Mouse (Mus musculus): ENCODE data around the gene Card6. TPM values are rescaled to one million over a fixed set of nuclear protein-coding genes. Genes with fewer than 3 reads are reported as not detected.

The Card6 gene
- polyA plus RNA-seq, 1 experiment from 2014 or later: 2.0 TPM

DNA sequence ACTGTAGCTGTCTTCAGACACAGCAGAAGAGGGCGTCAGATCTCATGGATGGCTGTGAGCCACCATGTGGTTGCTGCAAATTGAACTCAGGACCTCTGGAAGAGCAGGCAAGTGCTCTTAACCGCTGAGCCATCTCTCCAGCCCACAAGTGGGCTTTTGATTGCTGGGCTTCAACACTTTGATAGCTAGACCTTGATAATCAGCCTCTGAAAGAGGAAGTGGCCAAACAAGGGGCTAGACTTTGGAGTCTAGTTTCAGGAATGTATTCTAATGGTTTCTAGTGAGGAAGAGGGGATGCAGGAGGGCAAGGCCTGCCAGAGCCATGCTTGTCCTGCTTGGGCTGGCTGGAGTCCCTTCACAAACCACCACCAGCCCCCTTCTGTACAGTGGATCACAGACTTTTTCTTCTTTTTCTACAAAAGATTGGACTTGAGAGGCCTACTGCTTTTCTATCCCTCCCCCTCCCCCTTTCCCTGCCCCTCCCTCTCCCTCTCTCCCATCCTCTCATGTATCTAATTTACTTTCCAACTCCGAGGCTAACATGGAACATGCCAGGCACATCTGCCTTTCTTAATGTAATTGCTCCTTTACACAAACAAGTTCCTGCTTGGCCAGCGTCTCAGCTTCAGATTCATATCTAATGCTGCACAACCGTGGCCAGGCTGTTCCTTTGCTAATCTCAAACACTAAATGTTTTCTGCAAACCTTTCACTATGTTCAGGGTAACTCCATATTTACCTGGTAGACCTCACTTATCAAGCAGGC is 20.0 kb upstream of the Card6 start:
- H3K36me3 ChIP-seq: peaks cover 15% of the 10 kb centered on the region
- no peak overlapping the region for H3K9ac ChIP-seq
- ATAC-seq (ENCODE audit: extremely low read depth, insufficient number of reproducible peaks, low FRiP score, low TSS enrichment): no peak
- H3K4me3 ChIP-seq: no peak overlapping the region
- H3K27me3 ChIP-seq (replicated peaks): no peaks in the 10 kb centered on the region
- no peak overlapping the region for H3K27ac ChIP-seq (replicated peaks)
- 50% methylated on average over 5 of the region's 5 CpGs for WGBS
- H3K4me2 ChIP-seq: no peak overlapping the region
- no peaks in the 10 kb centered on the region for H3K9me3 ChIP-seq
- no peaks in the 10 kb centered on the region; the same call in 1 of the 2 replicates for H3K4me1 ChIP-seq

DNA sequence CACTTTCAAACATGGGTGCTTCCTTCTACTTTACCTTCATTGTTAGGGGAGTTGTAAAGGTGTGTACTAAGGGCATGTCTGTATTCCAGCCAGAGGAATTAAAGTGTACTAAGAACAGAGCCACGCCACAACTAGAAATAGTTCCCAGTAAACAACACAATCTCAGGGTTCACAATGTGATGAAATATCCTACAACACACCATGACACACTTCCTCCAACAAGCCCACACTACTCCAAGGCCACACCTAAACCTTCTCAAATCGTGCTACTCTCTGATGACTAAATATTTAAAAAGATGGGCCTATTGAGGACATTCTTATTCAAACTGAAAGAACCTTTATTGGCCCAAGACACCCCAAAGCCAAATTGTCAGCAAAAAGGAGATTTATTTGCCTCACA is 19.1 kb upstream of the Card6 start:
- H3K9me3 ChIP-seq: no peaks in the 10 kb centered on the region
- 82% methylated on average over 2 of the region's 2 CpGs for WGBS
- no peak overlapping the region for H3K4me2 ChIP-seq

DNA sequence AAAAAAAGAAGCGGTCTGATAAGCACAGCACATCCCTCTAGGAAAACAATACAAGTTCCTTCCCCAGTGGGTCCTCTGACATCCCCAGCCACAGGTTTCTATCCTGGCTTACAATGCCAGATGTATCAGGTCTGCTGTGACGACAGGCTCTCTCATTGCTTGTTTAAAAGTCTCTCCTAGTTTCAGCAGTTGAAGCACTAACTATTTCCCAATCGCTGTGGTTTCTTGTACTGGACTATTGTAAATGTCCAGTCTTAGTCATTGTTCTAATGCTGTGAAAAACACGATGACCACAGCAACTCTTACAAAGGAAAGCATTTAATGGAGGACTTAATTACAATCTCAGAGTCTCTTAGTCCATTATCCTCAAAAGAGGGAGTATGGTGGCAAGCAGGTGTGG is 18.1 kb upstream of the Card6 start:
- H3K4me3 ChIP-seq: no peak overlapping the region
- no peaks in the 10 kb centered on the region for H3K27me3 ChIP-seq (replicated peaks)
- WGBS: 75% methylated on average over 4 of the region's 4 CpGs
- ATAC-seq (ENCODE audit: extremely low read depth, insufficient number of reproducible peaks, low FRiP score, low TSS enrichment): no peak
- H3K4me1 ChIP-seq: no peaks in the 10 kb centered on the region; the same call in 1 of the 2 replicates
- H3K36me3 ChIP-seq: peaks cover 34% of the 10 kb centered on the region
- no peaks in the 10 kb centered on the region for H3K9me3 ChIP-seq
- H3K9ac ChIP-seq: no peak overlapping the region
- no peak overlapping the region for H3K27ac ChIP-seq (replicated peaks)
- no peak overlapping the region for H3K4me2 ChIP-seq

More for the DNA sequence above, 19.1 kb upstream of the Card6 start:
- H3K36me3 ChIP-seq: peaks cover 24% of the 10 kb centered on the region
- no peak for ATAC-seq (ENCODE audit: extremely low read depth, insufficient number of reproducible peaks, low FRiP score, low TSS enrichment)
- H3K4me1 ChIP-seq: no peaks in the 10 kb centered on the region; the same call in 1 of the 2 replicates
- H3K9ac ChIP-seq: no peak overlapping the region
- no peak overlapping the region for H3K4me3 ChIP-seq
- no peaks in the 10 kb centered on the region for H3K27me3 ChIP-seq (replicated peaks)
- no peak overlapping the region for H3K27ac ChIP-seq (replicated peaks)

DNA sequence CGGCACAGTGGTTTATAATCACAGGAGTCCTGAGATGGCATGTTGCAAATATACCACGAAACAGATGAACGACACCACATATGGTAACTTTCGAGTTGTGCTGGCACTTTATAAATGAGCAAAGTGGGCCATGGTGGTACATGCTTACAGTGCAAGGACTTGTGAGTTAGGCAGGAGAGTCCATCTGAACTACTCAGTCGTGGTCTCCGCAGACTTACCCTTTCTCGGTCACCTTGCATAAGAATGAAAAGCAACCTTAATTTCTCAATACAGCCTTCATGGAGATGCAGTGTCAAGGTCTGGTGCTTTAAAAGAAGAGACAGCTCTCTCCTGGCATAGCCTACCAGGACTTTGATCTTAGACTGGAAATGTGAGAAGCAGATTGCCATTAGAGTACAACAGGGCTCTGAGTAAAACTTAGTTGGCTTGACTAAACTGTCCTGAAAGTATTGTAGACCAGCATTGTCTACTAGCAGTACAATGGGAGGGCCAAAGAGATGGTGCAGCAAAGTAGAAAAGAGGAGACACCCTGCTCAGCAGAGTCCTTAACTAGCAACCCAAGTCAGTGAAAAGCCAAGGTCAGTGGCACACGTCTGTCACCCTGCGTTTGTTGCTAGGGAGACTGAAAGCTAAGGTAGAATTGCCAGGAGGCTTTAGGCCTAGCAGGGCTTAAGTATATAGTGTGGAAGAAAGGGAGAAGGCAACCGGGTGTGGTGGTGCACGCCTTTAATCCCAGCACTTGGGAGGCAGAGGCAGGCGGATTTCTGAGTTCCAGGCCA is 13.4 kb upstream of the Card6 start:
- WGBS: 83% methylated on average over 12 of the region's 12 CpGs
- no peak overlapping the region for H3K9ac ChIP-seq
- no peak overlapping the region for H3K4me3 ChIP-seq
- H3K4me1 ChIP-seq: peaks cover 27% of the 10 kb centered on the region
- no peak overlapping the region for H3K27ac ChIP-seq (replicated peaks)
- H3K9me3 ChIP-seq: no peaks in the 10 kb centered on the region
- peaks cover 77% of the 10 kb centered on the region for H3K36me3 ChIP-seq
- no peaks in the 10 kb centered on the region for H3K27me3 ChIP-seq (replicated peaks)
- ATAC-seq (ENCODE audit: extremely low read depth, insufficient number of reproducible peaks, low FRiP score, low TSS enrichment): no peak
- no peak overlapping the region for H3K4me2 ChIP-seq

DNA sequence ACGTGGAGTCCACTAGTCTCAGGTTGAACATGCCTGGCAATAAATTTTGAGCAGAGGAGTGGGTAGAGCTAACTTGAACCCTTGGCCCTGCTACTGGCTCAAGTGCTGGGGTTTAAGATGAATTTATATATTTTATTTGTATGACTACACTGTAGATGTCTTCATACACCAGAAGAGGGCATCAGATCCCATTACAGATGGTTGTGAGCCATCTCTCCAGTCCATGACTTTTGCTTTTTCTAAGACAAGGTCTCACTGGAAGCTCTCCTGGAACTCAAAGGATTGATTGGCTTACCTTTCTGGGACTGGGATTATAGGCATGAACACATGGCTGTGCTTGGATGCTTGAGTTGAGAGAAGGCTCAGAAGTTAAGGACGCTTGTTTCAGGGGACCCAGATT is 11.4 kb upstream of the Card6 start:
- Histone ChIP-seq H3K27me3 (replicated peaks) (no peaks in the 10 kb centered on the region), H3K36me3 (peaks cover 71% of the 10 kb centered on the region), H3K27ac (replicated peaks) (no peak overlapping the region), H3K9ac (no peak overlapping the region), H3K4me1 (peaks cover 36% of the 10 kb centered on the region), H3K4me2 (no peak overlapping the region), H3K4me3 (no peak overlapping the region), H3K9me3 (no peaks in the 10 kb centered on the region)
- 94% methylated on average over 2 of the region's 2 CpGs for WGBS
- no peak for ATAC-seq (ENCODE audit: extremely low read depth, insufficient number of reproducible peaks, low FRiP score, low TSS enrichment)

DNA sequence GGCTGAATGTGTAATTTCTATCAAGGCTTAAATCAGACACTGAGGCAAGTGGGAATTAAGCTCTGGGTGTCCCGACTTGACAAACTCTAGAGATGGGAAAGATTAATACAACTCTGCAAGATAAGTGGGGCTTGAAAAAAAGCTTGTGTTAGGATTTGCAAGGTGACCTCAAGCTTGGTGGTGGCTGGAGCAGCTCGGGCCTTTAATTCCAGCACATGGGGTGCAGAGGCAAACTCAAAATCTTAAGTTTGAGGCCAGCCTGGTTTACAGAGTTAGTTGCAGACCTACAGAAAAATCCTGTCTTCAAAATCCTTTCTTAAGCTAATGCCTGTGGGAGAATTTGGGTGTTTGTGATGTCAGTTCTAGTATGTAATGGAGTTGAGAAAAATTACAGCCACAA is 10.9 kb upstream of the Card6 start:
- H3K27ac ChIP-seq (replicated peaks): no peak overlapping the region
- H3K9ac ChIP-seq: no peak overlapping the region
- no peak overlapping the region for H3K4me3 ChIP-seq
- H3K4me2 ChIP-seq: no peak overlapping the region
- H3K9me3 ChIP-seq: no peaks in the 10 kb centered on the region
- ATAC-seq (ENCODE audit: extremely low read depth, insufficient number of reproducible peaks, low FRiP score, low TSS enrichment): no peak
- H3K27me3 ChIP-seq (replicated peaks): no peaks in the 10 kb centered on the region
- peaks cover 40% of the 10 kb centered on the region for H3K4me1 ChIP-seq
- H3K36me3 ChIP-seq: peaks cover 66% of the 10 kb centered on the region
- WGBS: 80% methylated on average over 2 of the region's 2 CpGs

DNA sequence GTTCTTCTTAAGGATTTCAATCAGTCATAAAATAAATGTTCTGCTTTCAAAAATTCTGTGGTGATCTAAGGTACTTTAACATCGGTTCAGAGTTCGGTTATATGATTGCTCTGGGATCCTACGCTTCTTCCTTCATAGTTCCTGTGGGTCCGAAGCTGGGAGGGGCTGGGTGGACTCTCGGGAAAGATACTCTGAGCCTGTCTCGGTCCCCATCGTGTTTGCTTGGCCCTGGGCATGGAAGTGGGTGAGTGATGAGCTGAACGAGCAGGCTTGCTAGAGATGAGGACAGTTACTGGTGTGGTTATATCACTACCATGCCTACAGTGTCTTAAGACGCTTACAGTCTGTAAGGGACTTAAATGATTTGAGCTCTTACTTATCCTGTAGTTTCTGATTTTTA is 10.3 kb upstream of the Card6 start:
- ATAC-seq (ENCODE audit: extremely low read depth, insufficient number of reproducible peaks, low FRiP score, low TSS enrichment): no peak
- Histone ChIP-seq H3K9me3 (no peaks in the 10 kb centered on the region), H3K9ac (no peak overlapping the region), H3K36me3 (peaks cover 64% of the 10 kb centered on the region), H3K27ac (replicated peaks) (no peak overlapping the region), H3K4me1 (peaks cover 40% of the 10 kb centered on the region), H3K4me3 (no peak overlapping the region), H3K4me2 (peak overlapping the region; percentile 81), H3K27me3 (replicated peaks) (no peaks in the 10 kb centered on the region)
- WGBS: 81% methylated on average over 9 of the region's 9 CpGs

DNA sequence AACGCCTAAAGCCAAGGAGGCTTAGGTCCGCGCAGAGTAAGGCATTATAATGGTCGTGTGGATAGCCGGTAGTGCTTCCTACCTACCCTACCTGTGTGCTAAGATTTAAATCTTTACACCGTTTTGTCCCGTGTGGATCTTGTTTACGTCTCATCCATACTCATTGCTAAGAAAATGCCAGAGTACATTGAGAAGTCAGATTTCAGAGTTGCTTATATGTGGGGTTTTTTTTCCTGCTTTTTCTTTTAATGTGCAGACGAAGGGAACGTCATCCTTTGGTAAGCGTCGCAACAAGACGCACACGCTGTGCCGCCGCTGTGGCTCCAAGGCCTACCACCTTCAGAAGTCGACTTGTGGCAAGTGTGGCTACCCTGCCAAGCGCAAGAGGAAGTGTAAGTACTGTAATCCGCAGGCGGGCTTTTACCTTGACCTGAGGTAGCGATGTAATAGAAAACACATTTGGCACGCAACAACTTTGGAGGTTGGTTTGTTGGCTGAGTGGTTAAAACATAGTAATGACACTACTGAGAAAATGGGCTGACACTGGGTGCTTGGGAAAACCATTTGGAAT is 8.8 kb upstream of the Card6 start:
- Histone ChIP-seq H3K4me2 (peak overlapping the region; percentile 81), H3K27me3 (replicated peaks) (no peaks in the 10 kb centered on the region), H3K4me1 (peaks cover 40% of the 10 kb centered on the region), H3K9ac (peak overlapping the region; percentile 94), H3K36me3 (peaks cover 49% of the 10 kb centered on the region), H3K27ac (replicated peaks) (peak overlapping the region; percentile 90), H3K9me3 (no peaks in the 10 kb centered on the region), H3K4me3 (peak overlapping the region; percentile 75)
- 1% methylated on average over 22 of the region's 22 CpGs for WGBS
- no peak for ATAC-seq (ENCODE audit: extremely low read depth, insufficient number of reproducible peaks, low FRiP score, low TSS enrichment)

DNA sequence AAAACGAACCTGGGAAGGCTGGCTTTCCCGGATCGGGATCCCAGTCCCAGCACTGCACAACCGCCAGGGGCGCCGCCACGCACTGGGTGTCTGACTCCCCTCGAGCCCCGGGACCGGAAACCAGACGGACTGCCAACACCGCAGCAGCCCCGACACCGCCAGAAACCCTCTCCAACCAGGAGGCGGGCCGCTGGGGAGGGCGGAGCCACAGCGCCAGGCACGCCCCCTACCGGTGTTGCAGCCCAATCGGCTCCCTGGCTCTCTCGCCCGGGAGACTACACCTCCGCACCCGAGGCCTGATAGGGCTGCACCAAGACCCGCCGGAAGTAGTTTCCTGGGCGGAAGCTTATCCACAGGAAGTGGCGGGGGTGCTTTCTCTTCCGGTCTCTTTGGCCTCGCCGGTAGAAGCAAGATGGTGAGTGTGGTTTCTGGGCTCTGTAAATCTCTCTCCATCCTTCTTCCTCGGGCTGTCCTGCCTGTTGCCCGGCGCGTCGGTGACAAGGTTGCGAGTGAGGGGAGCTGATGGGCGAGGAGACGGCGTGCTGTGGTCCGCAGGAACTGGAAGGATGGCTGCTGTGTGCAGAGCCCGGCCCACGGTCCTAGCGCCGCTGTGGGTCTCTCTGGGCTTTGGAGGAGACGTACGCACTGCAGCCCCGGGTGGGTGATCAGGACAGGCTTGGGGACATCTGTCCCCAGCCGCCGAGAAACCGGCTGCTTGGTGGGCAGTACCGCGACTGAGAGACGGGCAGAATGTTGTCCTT is 8.1 kb upstream of the Card6 start, which contains the start of gene Rpl37:
Gene Rpl37 (plus strand): TSS at position 376 of the 761 bp plus-strand sequence.
- peaks cover 42% of the 10 kb centered on the region for H3K36me3 ChIP-seq
- H3K27ac ChIP-seq (replicated peaks): peak within 1 kb of the TSS; percentile 90
- H3K4me1 ChIP-seq: peaks cover 40% of the 10 kb centered on the region
- H3K9me3 ChIP-seq: no peaks in the 10 kb centered on the region
- ATAC-seq (ENCODE audit: extremely low read depth, insufficient number of reproducible peaks, low FRiP score, low TSS enrichment): peak; percentile 98
- no peaks in the 10 kb centered on the region for H3K27me3 ChIP-seq (replicated peaks)
- under 1% methylated on average over 55 of the region's 55 CpGs for WGBS
- H3K9ac ChIP-seq: peak within 1 kb of the TSS; percentile 94
- H3K4me2 ChIP-seq: peak within 1 kb of the TSS; percentile 81
- H3K4me3 ChIP-seq: peak within 1 kb of the TSS; percentile 75

DNA sequence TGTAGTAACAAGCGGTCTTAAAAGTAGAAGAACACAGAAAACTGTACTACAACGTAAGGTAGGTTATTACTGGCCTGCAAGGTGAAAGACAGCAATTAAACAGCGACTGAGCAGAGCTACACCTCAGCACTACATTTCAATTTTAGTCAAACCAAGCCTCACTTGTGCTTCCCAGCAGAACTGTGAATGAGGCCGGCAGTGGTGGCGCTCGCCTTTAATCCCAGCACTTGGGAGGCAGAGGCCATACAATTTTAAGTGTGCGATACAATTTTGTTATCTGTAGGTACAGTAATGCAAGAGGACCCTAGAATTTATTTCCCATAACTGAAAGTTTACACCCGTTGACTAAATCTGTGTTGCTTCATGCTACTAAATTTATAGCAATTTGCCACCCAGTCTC is 6.8 kb upstream of the Card6 start:
- H3K4me3 ChIP-seq: peak overlapping the region; percentile 75
- no peak for ATAC-seq (ENCODE audit: extremely low read depth, insufficient number of reproducible peaks, low FRiP score, low TSS enrichment)
- WGBS: 51% methylated on average over 8 of the region's 8 CpGs
- no peaks in the 10 kb centered on the region for H3K27me3 ChIP-seq (replicated peaks)
- peak overlapping the region; percentile 80 for H3K9ac ChIP-seq
- peaks cover 40% of the 10 kb centered on the region for H3K4me1 ChIP-seq
- H3K36me3 ChIP-seq: peaks cover 30% of the 10 kb centered on the region
- H3K9me3 ChIP-seq: no peaks in the 10 kb centered on the region
- H3K4me2 ChIP-seq: peak overlapping the region; percentile 72
- peak overlapping the region; percentile 90 for H3K27ac ChIP-seq (replicated peaks)

DNA sequence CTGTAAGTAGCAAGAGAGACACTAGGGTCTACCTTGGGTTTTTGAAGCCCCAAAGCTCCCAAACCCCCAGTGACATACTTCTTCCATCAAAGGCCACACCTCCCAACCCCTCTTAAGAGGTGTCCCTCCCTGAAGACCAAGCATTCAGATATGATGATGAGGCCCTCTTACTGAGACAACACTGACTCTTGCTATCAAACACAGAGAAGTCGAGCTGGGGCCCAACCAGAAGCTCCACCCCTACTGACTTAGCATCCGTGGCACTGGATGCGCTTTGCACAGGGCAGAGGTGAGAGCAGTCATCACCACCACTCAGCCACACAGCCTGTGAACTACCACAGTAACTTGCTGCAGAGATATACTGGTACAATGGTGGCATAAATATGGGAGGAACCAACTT is 4.3 kb upstream of the Card6 start:
- no peak overlapping the region for H3K9ac ChIP-seq
- H3K27me3 ChIP-seq (replicated peaks): no peaks in the 10 kb centered on the region
- peaks cover 4% of the 10 kb centered on the region for H3K36me3 ChIP-seq
- H3K4me1 ChIP-seq: peaks cover 18% of the 10 kb centered on the region
- ATAC-seq (ENCODE audit: extremely low read depth, insufficient number of reproducible peaks, low FRiP score, low TSS enrichment): no peak
- no peak overlapping the region for H3K4me2 ChIP-seq
- no peak overlapping the region for H3K4me3 ChIP-seq
- no peaks in the 10 kb centered on the region for H3K9me3 ChIP-seq
- 69% methylated on average over 3 of the region's 3 CpGs for WGBS
- no peak overlapping the region for H3K27ac ChIP-seq (replicated peaks)
